Mouse (Mus musculus): ENCODE measurements around the gene Fsd1l. TPM values are rescaled to one million over a fixed set of nuclear protein-coding genes. Genes with fewer than 3 reads are reported as not detected.

The Fsd1l gene
- polyA plus RNA-seq, 2 experiments = 5.7 to 9.8 TPM

- no peaks in the 10 kb centered on the region for H3K4me1 ChIP-seq (ENCODE audit: control insufficient read depth, insufficient read depth, low read length)
- H3K36me3 ChIP-seq (ENCODE audit: control insufficient read depth, insufficient read depth, low read length) = no peaks in the 10 kb centered on the region
- no peak overlapping the region for H3K4me2 ChIP-seq (replicated peaks; ENCODE audit: low read depth, low read length, severe bottlenecking)
- no peak overlapping the region for H3K27ac ChIP-seq (replicated peaks; ENCODE audit: low read depth, low read length)
- no peaks in the 10 kb centered on the region for H3K9me3 ChIP-seq (ENCODE audit: control insufficient read depth, low read length)
- no peak for TF ChIP-seq POLR2A (IDR thresholded peaks at IDR 0.05; ENCODE audit: borderline replicate concordance, extremely low read depth, insufficient read depth, insufficient read length)
- DNase-seq (ENCODE audit: low spot score) (no peak), ATAC-seq (ENCODE audit: low FRiP score, low read depth) (no peak)
- H3K27me3 ChIP-seq (ENCODE audit: control insufficient read depth, insufficient read depth, low read length) = no peaks in the 10 kb centered on the region
- WGBS = 70% methylated on average over 12 of the region's 12 CpGs
- H3K4me3 ChIP-seq (replicated peaks; ENCODE audit: low read length) = no peak overlapping the region
- H3K9ac ChIP-seq (ENCODE audit: low read depth, low read length, severe bottlenecking) = no peak overlapping the region
These were observed 35.8 kb upstream of the Fsd1l start for GRCm38 (mm10) chr4:53595246-53596062.

GRCm38 (mm10) chr4:53596063-53596895 is 35.0 kb upstream of the Fsd1l start:
- no peak overlapping the region for H3K4me3 ChIP-seq (replicated peaks; ENCODE audit: low read length)
- 88% methylated on average over 15 of the region's 15 CpGs for WGBS
- DNase-seq (ENCODE audit: low spot score) = no peak

GRCm38 (mm10) chr4:53600462-53600861 is 30.8 kb upstream of the Fsd1l start:
- no peak overlapping the region for H3K4me2 ChIP-seq (replicated peaks; ENCODE audit: low read depth, low read length, severe bottlenecking)
- H3K9ac ChIP-seq (ENCODE audit: low read depth, low read length, severe bottlenecking) = no peak overlapping the region
- no peak overlapping the region for H3K4me3 ChIP-seq (replicated peaks; ENCODE audit: low read length)
- no peaks in the 10 kb centered on the region for H3K4me1 ChIP-seq (ENCODE audit: control insufficient read depth, insufficient read depth, low read length)
- WGBS = 46% methylated on average over 6 of the region's 6 CpGs
- no peak for TF ChIP-seq POLR2A (IDR thresholded peaks at IDR 0.05; ENCODE audit: borderline replicate concordance, extremely low read depth, insufficient read depth, insufficient read length)
- no peak overlapping the region for H3K27ac ChIP-seq (replicated peaks; ENCODE audit: low read depth, low read length)
- H3K36me3 ChIP-seq (ENCODE audit: control insufficient read depth, insufficient read depth, low read length) = no peaks in the 10 kb centered on the region
- H3K27me3 ChIP-seq (ENCODE audit: control insufficient read depth, insufficient read depth, low read length) = no peaks in the 10 kb centered on the region
- no peak for ATAC-seq (ENCODE audit: low FRiP score, low read depth)
- H3K9me3 ChIP-seq (ENCODE audit: control insufficient read depth, low read length) = no peaks in the 10 kb centered on the region
- no peak for DNase-seq (ENCODE audit: low spot score)

More at GRCm38 (mm10) chr4:53596063-53596895, 35.0 kb upstream of the Fsd1l start:
- Histone ChIP-seq H3K27me3 (ENCODE audit: control insufficient read depth, insufficient read depth, low read length) (no peaks in the 10 kb centered on the region), H3K9ac (ENCODE audit: low read depth, low read length, severe bottlenecking) (no peak overlapping the region), H3K9me3 (ENCODE audit: control insufficient read depth, low read length) (no peaks in the 10 kb centered on the region), H3K27ac (replicated peaks; ENCODE audit: low read depth, low read length) (no peak overlapping the region), H3K4me1 (ENCODE audit: control insufficient read depth, insufficient read depth, low read length) (no peaks in the 10 kb centered on the region), H3K36me3 (ENCODE audit: control insufficient read depth, insufficient read depth, low read length) (no peaks in the 10 kb centered on the region), H3K4me2 (replicated peaks; ENCODE audit: low read depth, low read length, severe bottlenecking) (no peak overlapping the region)
- ATAC-seq (ENCODE audit: low FRiP score, low read depth) = no peak
- TF ChIP-seq POLR2A (IDR thresholded peaks at IDR 0.05; ENCODE audit: borderline replicate concordance, extremely low read depth, insufficient read depth, insufficient read length) = no peak

- ATAC-seq (ENCODE audit: low FRiP score, low read depth) (no peak), DNase-seq (ENCODE audit: low spot score) (no peak)
- Histone ChIP-seq H3K4me3 (replicated peaks; ENCODE audit: low read length) (no peak overlapping the region), H3K27me3 (ENCODE audit: control insufficient read depth, insufficient read depth, low read length) (no peaks in the 10 kb centered on the region), H3K27ac (replicated peaks; ENCODE audit: low read depth, low read length) (no peak overlapping the region), H3K4me2 (replicated peaks; ENCODE audit: low read depth, low read length, severe bottlenecking) (no peak overlapping the region), H3K4me1 (ENCODE audit: control insufficient read depth, insufficient read depth, low read length) (no peaks in the 10 kb centered on the region), H3K36me3 (ENCODE audit: control insufficient read depth, insufficient read depth, low read length) (no peaks in the 10 kb centered on the region), H3K9ac (ENCODE audit: low read depth, low read length, severe bottlenecking) (no peak overlapping the region), H3K9me3 (ENCODE audit: control insufficient read depth, low read length) (no peaks in the 10 kb centered on the region)
- WGBS = 80% methylated on average over 5 of the region's 5 CpGs
- TF ChIP-seq POLR2A (IDR thresholded peaks at IDR 0.05; ENCODE audit: borderline replicate concordance, extremely low read depth, insufficient read depth, insufficient read length) = no peak
These were observed 16.6 kb upstream of the Fsd1l start for GRCm38 (mm10) chr4:53614576-53615225.

- ATAC-seq (ENCODE audit: low FRiP score, low read depth) = no peak
- Histone ChIP-seq H3K36me3 (ENCODE audit: control insufficient read depth, insufficient read depth, low read length) (no peaks in the 10 kb centered on the region), H3K4me2 (replicated peaks; ENCODE audit: low read depth, low read length, severe bottlenecking) (no peak overlapping the region), H3K9ac (ENCODE audit: low read depth, low read length, severe bottlenecking) (no peak overlapping the region), H3K27me3 (ENCODE audit: control insufficient read depth, insufficient read depth, low read length) (no peaks in the 10 kb centered on the region), H3K4me1 (ENCODE audit: control insufficient read depth, insufficient read depth, low read length) (no peaks in the 10 kb centered on the region), H3K4me3 (replicated peaks; ENCODE audit: low read length) (no peak overlapping the region), H3K27ac (replicated peaks; ENCODE audit: low read depth, low read length) (no peak overlapping the region), H3K9me3 (ENCODE audit: control insufficient read depth, low read length) (no peaks in the 10 kb centered on the region)
- DNase-seq (ENCODE audit: low spot score) = no peak
- 52% methylated on average over 3 of the region's 3 CpGs for WGBS
- TF ChIP-seq POLR2A (IDR thresholded peaks at IDR 0.05; ENCODE audit: borderline replicate concordance, extremely low read depth, insufficient read depth, insufficient read length) = no peak
These were observed 13.3 kb upstream of the Fsd1l start for GRCm38 (mm10) chr4:53617968-53618367.

Measured in limb, embryonic 14.5 days (tissue).